ENCODE assay signal across 9 mouse cellular contexts in genomic region chr16:4717866-4718265, GRCm38 (mm10). TPM values are rescaled to one million over a fixed set of nuclear protein-coding genes. Genes with fewer than 3 reads are reported as not detected.
DNase-seq lines count a peak whose midpoint lies in the region; ATAC-seq and TF ChIP-seq lines count a peak whose summit lies in the region.
"Had no signal": no experiment of that assay in that cellular context is flagged by ENCODE, and none has a peak within 500 bp of the region (broad histone marks: within the 10 kb centered on the region; RNA-seq: fewer than 3 reads in every experiment).

No protein-coding gene starts in this region.

- H3K27me3 ChIP-seq in kidney, embryonic 16.5 days (ENCODE audit: insufficient read depth, low read length), result no peaks in the 10 kb centered on the region
- H3K27me3 ChIP-seq in kidney, adult 2 months (replicated peaks; ENCODE audit: control insufficient read depth, insufficient read depth, low read length), result no peaks in the 10 kb centered on the region
- H3K27me3 ChIP-seq in embryonic facial prominence, embryonic 13.5 days, result no peaks in the 10 kb centered on the region
- no peaks in the 10 kb centered on the region for H3K27me3 ChIP-seq in intestine, embryonic 15.5 days (replicated peaks)
- no peaks in the 10 kb centered on the region for H3K27me3 ChIP-seq in myocyte (ENCODE audit: control insufficient read depth, insufficient read depth, insufficient read length)

- H3K9me3 ChIP-seq in kidney, embryonic 16.5 days (ENCODE audit: low read length), result no peaks in the 10 kb centered on the region
- H3K9me3 ChIP-seq in embryonic facial prominence, embryonic 13.5 days, result no peaks in the 10 kb centered on the region
- H3K9me3 ChIP-seq in intestine, embryonic 15.5 days, result no peaks in the 10 kb centered on the region

- H3ac ChIP-seq in myocyte (ENCODE audit: control insufficient read depth, insufficient read length), result no peak overlapping the region

- TF ChIP-seq POLR2A in kidney, adult 2 months (IDR thresholded peaks at IDR 0.05; ENCODE audit: low read depth, low read length), result no peak
- no peak for TF ChIP-seq POLR2A in myocyte (IDR thresholded peaks at IDR 0.05; ENCODE audit: insufficient read length, low read depth)

- H3K27ac ChIP-seq in kidney, embryonic 16.5 days (ENCODE audit: low read length), result no peak overlapping the region
- no peak overlapping the region for H3K27ac ChIP-seq in kidney, adult 2 months (ENCODE audit: insufficient read depth, low read depth, low read length)
- no peak overlapping the region for H3K27ac ChIP-seq in embryonic facial prominence, embryonic 13.5 days
- H3K27ac ChIP-seq in intestine, embryonic 15.5 days, result no peak overlapping the region

- peak overlapping the region; percentile 80 for H3K4me3 ChIP-seq in kidney, embryonic 16.5 days (ENCODE audit: low read length)
- no peak overlapping the region for H3K4me3 ChIP-seq in kidney, adult 2 months (ENCODE audit: insufficient read depth, low read depth, low read length)
- peak overlapping the region; percentile 69 for H3K4me3 ChIP-seq in embryonic facial prominence, embryonic 13.5 days
- peak overlapping the region; percentile 68 for H3K4me3 ChIP-seq in intestine, embryonic 15.5 days (replicated peaks)
- H3K4me3 ChIP-seq in myocyte, result peak overlapping the region; percentile 65

- no peak for TF ChIP-seq CTCF in kidney, adult 2 months (conservative IDR thresholded peaks at IDR 0.05; ENCODE audit: insufficient read depth, insufficient read length, low read depth, low read length)

- H3K4me2 ChIP-seq in kidney, embryonic 16.5 days (replicated peaks; ENCODE audit: low read depth, low read length), result peak overlapping the region; percentile 70
- H3K4me2 ChIP-seq in embryonic facial prominence, embryonic 13.5 days, result peak overlapping the region; percentile 71
- peak overlapping the region; percentile 90 for H3K4me2 ChIP-seq in intestine, embryonic 15.5 days (replicated peaks)
- peak overlapping the region; percentile 82 for H3K4me2 ChIP-seq in myocyte (ENCODE audit: low read depth)

- H3K36me3 ChIP-seq in kidney, embryonic 16.5 days (ENCODE audit: insufficient read depth, low read length), result peaks cover 28% of the 10 kb centered on the region
- no peaks in the 10 kb centered on the region for H3K36me3 ChIP-seq in kidney, adult 2 months (ENCODE audit: control insufficient read depth, insufficient read depth, low read length)
- H3K36me3 ChIP-seq in embryonic facial prominence, embryonic 13.5 days, result peaks cover 36% of the 10 kb centered on the region
- peaks cover 7% of the 10 kb centered on the region for H3K36me3 ChIP-seq in intestine, embryonic 15.5 days
- H3K36me3 ChIP-seq in myocyte (ENCODE audit: control insufficient read depth, insufficient read depth), result no peaks in the 10 kb centered on the region

- H3K9ac ChIP-seq in kidney, embryonic 16.5 days (replicated peaks; ENCODE audit: low read length), result peak overlapping the region; percentile 84
- peak overlapping the region; percentile 84 for H3K9ac ChIP-seq in embryonic facial prominence, embryonic 13.5 days
- no peak overlapping the region for H3K9ac ChIP-seq in intestine, embryonic 15.5 days

- H3K79me2 ChIP-seq in myocyte (ENCODE audit: control insufficient read depth, insufficient read depth), result no peaks in the 10 kb centered on the region

- no peak for ATAC-seq in kidney, embryonic 16.5 days (ENCODE audit: low FRiP score, low TSS enrichment)
- ATAC-seq in embryonic facial prominence, embryonic 13.5 days (ENCODE audit: insufficient number of reproducible peaks, insufficient read depth, low FRiP score, low TSS enrichment, low read depth), result no peak
- no peak for ATAC-seq in intestine, embryonic 15.5 days

- WGBS in kidney, embryonic 16.5 days, result 33% methylated on average over 3 of the region's 3 CpGs
- 50% methylated on average over 3 of the region's 3 CpGs for WGBS in kidney, adult 2 months
- 73% methylated on average over 3 of the region's 3 CpGs for WGBS in embryonic facial prominence, embryonic 13.5 days
- 39% methylated on average over 3 of the region's 3 CpGs for WGBS in intestine, embryonic 15.5 days

- peaks cover 10% of the 10 kb centered on the region for H3K4me1 ChIP-seq in kidney, embryonic 16.5 days (ENCODE audit: insufficient read depth, low read length)
- no peaks in the 10 kb centered on the region; the same call in 1 of the 2 replicates for H3K4me1 ChIP-seq in kidney, adult 2 months (ENCODE audit: control insufficient read depth, insufficient read depth, low read length)
- H3K4me1 ChIP-seq in embryonic facial prominence, embryonic 13.5 days, result 0 out of 2 replicates have a peak, but pooled peaks cover 9% of the 10 kb centered on the region
- H3K4me1 ChIP-seq in intestine, embryonic 15.5 days (replicated peaks), result no peaks in the 10 kb centered on the region

- DNase-seq in kidney, adult 2 months, result no peak
- DNase-seq in right cerebral cortex, postnatal 25 days, result no peak
- no peak for DNase-seq in layer of hippocampus, postnatal 10 days (ENCODE audit: low spot score in 2 of 2)
- DNase-seq in kidney, postnatal 36 days, result no peak
- DNase-seq: spleen, adult 18-20 months had no signal

TF ChIP-seq in myocyte, 11 proteins besides CTCF, POLR2A, EP300 and RAD21:
- TF ChIP-seq SRF (IDR thresholded peaks at IDR 0.05; ENCODE audit: control insufficient read depth, insufficient read length, low read depth), result no peak

RNA-seq across cellular contexts. Expression of gene Nmral1, which starts 1.3 kb away (rescaled TPM):
- 96.7 and 100 TPM in 2 replicates for polyA plus RNA-seq in kidney, embryonic 16.5 days (2015; fragmentation: Nextera tagmentation; extraction: Ambion mirVana)
- 5.7 and 6.6 TPM in 2 replicates for polyA plus RNA-seq in kidney, adult 2 months (2012; rRNA removed)
- polyA plus RNA-seq in embryonic facial prominence, embryonic 13.5 days (2015; fragmentation: Nextera tagmentation; extraction: Ambion mirVana), result 83.6 and 91.4 TPM in 2 replicates
- 48.5 and 50.7 TPM in 2 replicates for polyA plus RNA-seq in intestine, embryonic 15.5 days (2015; fragmentation: Nextera tagmentation; extraction: Ambion mirVana)
- 13.3 TPM for polyA plus RNA-seq in myocyte (2012; fragmentation: generic; extraction: Trizol)
- 10 to 100 TPM; 12.8 to 15.0 TPM for total RNA-seq in layer of hippocampus, postnatal 10 days (2021)

RNA-seq across cellular contexts. Expression of gene Hmox2, which starts 8.3 kb away (rescaled TPM):
- 117 and 120 TPM in 2 replicates for polyA plus RNA-seq in kidney, embryonic 16.5 days (2015; fragmentation: Nextera tagmentation; extraction: Ambion mirVana)
- polyA plus RNA-seq in kidney, adult 2 months (2012; rRNA removed), result 57.2 and 70.7 TPM in 2 replicates
- polyA plus RNA-seq in embryonic facial prominence, embryonic 13.5 days (2015; fragmentation: Nextera tagmentation; extraction: Ambion mirVana), result 105 and 107 TPM in 2 replicates
- 90.4 and 91.7 TPM in 2 replicates for polyA plus RNA-seq in intestine, embryonic 15.5 days (2015; fragmentation: Nextera tagmentation; extraction: Ambion mirVana)
- 46.7 TPM for polyA plus RNA-seq in myocyte (2012; fragmentation: generic; extraction: Trizol)
- 10 to 100 TPM; 74.1 to 74.5 TPM for total RNA-seq in layer of hippocampus, postnatal 10 days (2021)

RNA-seq across cellular contexts. Expression of gene Coro7, which starts 38.3 kb away (rescaled TPM):
- polyA plus RNA-seq in kidney, embryonic 16.5 days (2015; fragmentation: Nextera tagmentation; extraction: Ambion mirVana), result 21.4 and 24.0 TPM in 2 replicates
- polyA plus RNA-seq in kidney, adult 2 months (2012; rRNA removed), result 43.1 and 54.5 TPM in 2 replicates
- polyA plus RNA-seq in embryonic facial prominence, embryonic 13.5 days (2015; fragmentation: Nextera tagmentation; extraction: Ambion mirVana), result 16.9 and 17.0 TPM in 2 replicates
- polyA plus RNA-seq in intestine, embryonic 15.5 days (2015; fragmentation: Nextera tagmentation; extraction: Ambion mirVana), result 22.7 and 23.2 TPM in 2 replicates
- 15.2 TPM for polyA plus RNA-seq in myocyte (2012; fragmentation: generic; extraction: Trizol)
- total RNA-seq in layer of hippocampus, postnatal 10 days (2021), result 100 to 1,000 TPM in 1 of 2 experiments, 10 to 100 TPM in 1; 93.5 to 116 TPM
